Mouse (Mus musculus): ENCODE results near the gene Scap. TPM values are rescaled to one million over a fixed set of nuclear protein-coding genes. Genes with fewer than 3 reads are reported as not detected.

Gene Scap
- polyA plus RNA-seq, 1 experiment from 2014 or later, result 57.3 TPM

- no peaks in the 10 kb centered on the region for H3K27me3 ChIP-seq (replicated peaks)
- H3K27ac ChIP-seq (replicated peaks), result no peak overlapping the region
- H3K4me3 ChIP-seq (replicated peaks), result no peak overlapping the region
- ATAC-seq (ENCODE audit: low FRiP score), result no peak
- H3K4me1 ChIP-seq, result no peaks in the 10 kb centered on the region
- WGBS, result 66% methylated on average over 8 of the region's 8 CpGs
- H3K4me2 ChIP-seq, result no peak overlapping the region
- no peak overlapping the region for H3K9ac ChIP-seq (replicated peaks)
- H3K36me3 ChIP-seq, result peaks cover 86% of the 10 kb centered on the region
- H3K9me3 ChIP-seq (replicated peaks), result no peaks in the 10 kb centered on the region
Measured at GRCm38 (mm10) chr9:110431241-110431640, 98.2 kb downstream of the Scap start.

- Histone ChIP-seq H3K4me1 (no peaks in the 10 kb centered on the region), H3K4me3 (replicated peaks) (no peak overlapping the region), H3K9ac (replicated peaks) (no peak overlapping the region), H3K9me3 (replicated peaks) (no peaks in the 10 kb centered on the region), H3K27ac (replicated peaks) (no peak overlapping the region), H3K27me3 (replicated peaks) (no peaks in the 10 kb centered on the region), H3K36me3 (peaks cover 81% of the 10 kb centered on the region), H3K4me2 (no peak overlapping the region)
- WGBS, result 94% methylated on average over 2 of the region's 2 CpGs
- ATAC-seq (ENCODE audit: low FRiP score), result no peak
Measured at GRCm38 (mm10) chr9:110433045-110433444, 100.0 kb downstream of the Scap start.

Other genes with a start within 250 kb of the Scap start
- gene Smarcc1, start 215.6 kb upstream of the Scap start, polyA plus RNA-seq (2015; fragmentation: Nextera tagmentation; extraction: Ambion mirVana), result 67.0 and 78.6 TPM in 2 replicates
- 162 and 163 TPM in 2 replicates for gene Dhx30, start 215.5 kb upstream of the Scap start, polyA plus RNA-seq (2015; fragmentation: Nextera tagmentation; extraction: Ambion mirVana)
- 145 and 180 TPM in 2 replicates for gene Cspg5, start 89.5 kb upstream of the Scap start, polyA plus RNA-seq (2015; fragmentation: Nextera tagmentation; extraction: Ambion mirVana)
- 38.0 and 41.0 TPM in 2 replicates for gene Elp6, start 28.1 kb upstream of the Scap start, polyA plus RNA-seq (2015; fragmentation: Nextera tagmentation; extraction: Ambion mirVana)
- 24.6 and 25.8 TPM in 2 replicates for gene Ptpn23, start 74.9 kb downstream of the Scap start, polyA plus RNA-seq (2015; fragmentation: Nextera tagmentation; extraction: Ambion mirVana)
- 1.9 and 3.3 TPM in 2 replicates for gene Ngp, start 86.5 kb downstream of the Scap start, polyA plus RNA-seq (2015; fragmentation: Nextera tagmentation; extraction: Ambion mirVana)
- 20.8 and 22.4 TPM in 2 replicates for gene Klhl18, start 143.4 kb downstream of the Scap start, polyA plus RNA-seq (2015; fragmentation: Nextera tagmentation; extraction: Ambion mirVana)
- gene Kif9, start 143.7 kb downstream of the Scap start, polyA plus RNA-seq (2015; fragmentation: Nextera tagmentation; extraction: Ambion mirVana), result 3.4 and 4.7 TPM in 2 replicates
- 29.9 and 32.4 TPM in 2 replicates for gene Setd2, start 199.3 kb downstream of the Scap start, polyA plus RNA-seq (2015; fragmentation: Nextera tagmentation; extraction: Ambion mirVana)

All from neural tube, embryonic 15.5 days (tissue).